In the genomic region with DNA sequence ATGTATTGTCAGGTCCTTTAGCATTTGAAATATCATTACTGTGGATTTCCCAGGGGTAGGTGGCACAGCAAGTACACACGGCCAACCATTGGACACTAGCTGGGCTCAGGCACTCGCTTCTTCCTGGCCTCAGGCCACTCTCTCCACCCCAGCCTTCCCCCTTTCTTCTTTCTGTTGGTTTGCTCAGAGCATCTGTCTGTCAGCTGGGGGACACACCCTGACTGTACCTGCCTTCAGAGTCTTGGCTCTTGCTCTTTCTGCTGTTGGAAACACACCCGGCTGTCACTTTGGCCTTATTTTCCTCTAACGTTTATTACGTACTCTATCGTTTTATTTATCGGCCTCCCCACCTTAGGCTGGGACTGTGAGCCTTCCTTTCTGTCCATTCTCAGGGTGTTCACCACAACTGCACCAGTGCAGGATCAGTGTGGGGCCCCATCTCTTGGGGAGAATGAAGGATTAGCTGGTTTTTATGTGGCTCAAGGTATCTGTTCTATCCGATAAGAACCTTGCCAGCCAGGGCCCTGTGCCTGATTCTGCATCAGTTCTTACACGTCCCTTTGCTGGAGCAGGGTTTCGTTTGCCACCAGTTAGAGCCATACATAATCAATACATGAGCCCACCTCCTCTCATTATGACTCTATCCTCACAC, we compare ENCODE assay signal across 11 mouse cellular contexts.
DNase-seq lines count a peak whose midpoint lies in the region; ATAC-seq and TF ChIP-seq lines count a peak whose summit lies in the region.
"Had no signal": no experiment of that assay in that cellular context is flagged by ENCODE, and none has a peak within 500 bp of the region (broad histone marks: within the 10 kb centered on the region; RNA-seq: fewer than 3 reads in every experiment).

No protein-coding gene starts in this region.

- no peak overlapping the region for H3K4me3 ChIP-seq in forebrain, embryonic 10.5 days
- no peak overlapping the region for H3K4me3 ChIP-seq in forebrain, embryonic 16.5 days (replicated peaks; ENCODE audit: low read length)
- H3K4me3 ChIP-seq in stomach, embryonic 14.5 days (ENCODE audit: low read depth, low read length): no peak overlapping the region
- H3K4me3 ChIP-seq in stomach, postnatal 0 days (ENCODE audit: low read depth, low read length): no peak overlapping the region
- peak overlapping the region; percentile 38 for H3K4me3 ChIP-seq in liver, embryonic 16.5 days (ENCODE audit: low read depth, low read length)

- peaks cover 37% of the 10 kb centered on the region for H3K4me1 ChIP-seq in forebrain, embryonic 10.5 days
- peaks cover 11% of the 10 kb centered on the region for H3K4me1 ChIP-seq in forebrain, embryonic 16.5 days (replicated peaks; ENCODE audit: control insufficient read depth, insufficient read depth, low read length)
- H3K4me1 ChIP-seq in stomach, embryonic 14.5 days (ENCODE audit: control insufficient read depth, insufficient read depth, low read length): peaks cover 9% of the 10 kb centered on the region; the same call in 1 of the 2 replicates
- H3K4me1 ChIP-seq in stomach, postnatal 0 days (replicated peaks; ENCODE audit: control insufficient read depth, insufficient read depth): peaks cover 4% of the 10 kb centered on the region; the same call in 1 of the 2 replicates
- peaks cover 28% of the 10 kb centered on the region for H3K4me1 ChIP-seq in liver, embryonic 16.5 days (ENCODE audit: control insufficient read depth, low read depth, low read length)

- no peak for ATAC-seq in forebrain, embryonic 16.5 days
- ATAC-seq in stomach, embryonic 14.5 days (ENCODE audit: insufficient number of reproducible peaks, insufficient read depth, low FRiP score, low read depth): peak; percentile 14; the same call in 1 of the 2 replicates
- no peak for ATAC-seq in stomach, postnatal 0 days (ENCODE audit: low FRiP score, low TSS enrichment)
- peak; percentile 90 for ATAC-seq in liver, embryonic 16.5 days (ENCODE audit: low read depth)

- TF ChIP-seq CTCF in stomach, postnatal 0 days (IDR thresholded peaks at IDR 0.05; ENCODE audit: low read depth): no peak

- no peak overlapping the region for H3K9ac ChIP-seq in forebrain, embryonic 16.5 days (replicated peaks; ENCODE audit: low read depth, low read length)
- H3K9ac ChIP-seq in stomach, embryonic 14.5 days (replicated peaks; ENCODE audit: low read depth, low read length): no peak overlapping the region
- no peak overlapping the region for H3K9ac ChIP-seq in stomach, postnatal 0 days (ENCODE audit: low read length)
- H3K9ac ChIP-seq in liver, embryonic 16.5 days (ENCODE audit: low read depth, low read length): peak overlapping the region; percentile 30

- 65% methylated on average over 10 of the region's 10 CpGs for WGBS in forebrain, embryonic 10.5 days
- 60% methylated on average over 10 of the region's 10 CpGs for WGBS in forebrain, embryonic 16.5 days
- WGBS in stomach, embryonic 14.5 days: 58% methylated on average over 10 of the region's 10 CpGs
- WGBS in stomach, postnatal 0 days: 51% methylated on average over 10 of the region's 10 CpGs
- 42% methylated on average over 10 of the region's 10 CpGs for WGBS in liver, embryonic 16.5 days (ENCODE audit: insufficient replicate concordance)

- H3K9me3 ChIP-seq in forebrain, embryonic 10.5 days: no peaks in the 10 kb centered on the region
- no peaks in the 10 kb centered on the region for H3K9me3 ChIP-seq in forebrain, embryonic 16.5 days (ENCODE audit: control insufficient read depth, low read length)
- H3K9me3 ChIP-seq in stomach, embryonic 14.5 days (ENCODE audit: control insufficient read depth, low read depth, low read length): no peaks in the 10 kb centered on the region
- H3K9me3 ChIP-seq in stomach, postnatal 0 days (ENCODE audit: control insufficient read depth, low read length): no peaks in the 10 kb centered on the region
- H3K9me3 ChIP-seq in liver, embryonic 16.5 days (replicated peaks; ENCODE audit: control insufficient read depth, low read length): no peaks in the 10 kb centered on the region

- no peak for DNase-seq in forebrain, embryonic 10.5 days (ENCODE audit: extremely low spot score, low spot score)
- DNase-seq in stomach, postnatal 0 days (ENCODE audit: low spot score): no peak
- DNase-seq in adrenal gland, adult 8-10 months: no peak
- DNase-seq in natural killer cell, adult 2 months (ENCODE audit: low spot score in 2 of 2): no peak
- no peak for DNase-seq in kidney, adult 8-10 months
- DNase-seq: cerebellum, adult 11 months; gastrocnemius, postnatal 10 days; thymus, postnatal 25 days had no signal

- H3K27me3 ChIP-seq in forebrain, embryonic 10.5 days (ENCODE audit: poor library complexity, severe bottlenecking): peaks cover 4% of the 10 kb centered on the region
- no peaks in the 10 kb centered on the region for H3K27me3 ChIP-seq in forebrain, embryonic 16.5 days (replicated peaks; ENCODE audit: control insufficient read depth, insufficient read depth, low read length)
- H3K27me3 ChIP-seq in stomach, embryonic 14.5 days (ENCODE audit: control insufficient read depth, insufficient read depth, low read length): no peaks in the 10 kb centered on the region
- H3K27me3 ChIP-seq in stomach, postnatal 0 days (ENCODE audit: control insufficient read depth, insufficient read depth, low read length): no peaks in the 10 kb centered on the region
- H3K27me3 ChIP-seq in liver, embryonic 16.5 days (ENCODE audit: control insufficient read depth, insufficient read depth, low read depth, low read length): no peaks in the 10 kb centered on the region

- TF ChIP-seq EP300 in stomach, postnatal 0 days (optimal IDR thresholded peaks at IDR 0.05): no peak

- no peaks in the 10 kb centered on the region for H3K36me3 ChIP-seq in forebrain, embryonic 10.5 days (replicated peaks)
- no peaks in the 10 kb centered on the region for H3K36me3 ChIP-seq in forebrain, embryonic 16.5 days (ENCODE audit: control insufficient read depth, insufficient read depth)
- no peaks in the 10 kb centered on the region for H3K36me3 ChIP-seq in stomach, embryonic 14.5 days (ENCODE audit: control insufficient read depth, insufficient read depth, low read length)
- H3K36me3 ChIP-seq in stomach, postnatal 0 days (ENCODE audit: control insufficient read depth, insufficient read depth, low read length): no peaks in the 10 kb centered on the region
- H3K36me3 ChIP-seq in liver, embryonic 16.5 days (ENCODE audit: control insufficient read depth, insufficient read depth): no peaks in the 10 kb centered on the region

- no peak overlapping the region for H3K4me2 ChIP-seq in forebrain, embryonic 16.5 days (ENCODE audit: low read length)
- H3K4me2 ChIP-seq in stomach, embryonic 14.5 days (replicated peaks; ENCODE audit: low read depth, low read length): no peak overlapping the region
- H3K4me2 ChIP-seq in stomach, postnatal 0 days (replicated peaks; ENCODE audit: low read depth): no peak overlapping the region
- peak overlapping the region; percentile 57 for H3K4me2 ChIP-seq in liver, embryonic 16.5 days (ENCODE audit: low read depth, low read length)

- H3K27ac ChIP-seq in forebrain, embryonic 10.5 days: peak overlapping the region; percentile 48
- no peak overlapping the region for H3K27ac ChIP-seq in forebrain, embryonic 16.5 days (ENCODE audit: low read length)
- no peak overlapping the region for H3K27ac ChIP-seq in stomach, embryonic 14.5 days (ENCODE audit: low read length)
- H3K27ac ChIP-seq in stomach, postnatal 0 days (replicated peaks): no peak overlapping the region
- H3K27ac ChIP-seq in liver, embryonic 16.5 days (ENCODE audit: low read length): peak overlapping the region; percentile 89

Comparison
In these comparisons a context has a peak if more than half of its experiments do, and no peak if none do; other contexts are left out.
1. H3K27ac ChIP-seq: peak in forebrain, embryonic 10.5 days (single experiment) and liver, embryonic 16.5 days (single experiment); none in forebrain, embryonic 16.5 days (single experiment), stomach, embryonic 14.5 days (single experiment) and stomach, postnatal 0 days (single experiment).
2. ATAC-seq: peak in stomach, embryonic 14.5 days (single experiment) and liver, embryonic 16.5 days (single experiment); none in forebrain, embryonic 16.5 days (single experiment) and stomach, postnatal 0 days (single experiment).